Mouse (Mus musculus) brain, adult 2 months (tissue): ENCODE data around the gene Gm7544.
"Not testable (repeated sequence)": the region's sequence is repeated elsewhere in the genome, so short reads cannot be mapped to it uniquely, and the experiment has no call there.

ENCODE experiments used
- DNase-seq: peaks from one replicate; pipeline ENCODE4 v3.0.0; 2011; ENCODE audit warnings: low read depth, low spot score

Gene Gm7544

DNA sequence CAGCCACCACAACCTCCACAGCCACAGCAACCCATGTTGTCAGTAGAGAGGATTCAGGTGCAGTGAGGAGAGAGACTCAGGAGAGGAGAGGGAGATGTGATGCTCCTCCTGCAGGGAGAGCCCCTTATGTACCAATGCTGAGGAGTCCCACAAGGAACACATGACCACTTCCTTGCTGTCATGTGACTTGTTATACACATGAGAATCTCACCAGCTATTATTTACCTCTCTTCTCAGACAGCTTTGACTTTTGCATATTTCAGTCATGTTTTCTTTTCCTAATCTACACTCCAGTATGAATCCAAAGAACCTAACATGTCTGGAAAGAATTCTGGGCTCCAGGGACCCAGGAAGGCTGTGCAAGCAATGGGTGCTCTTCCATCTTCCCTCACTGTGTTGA is at the start of gene Gm7544:
Gm7544 (minus strand) TSS at position 101 of the 400 bp plus-strand sequence.
- DNase-seq, result not testable (repeated sequence)

DNA sequence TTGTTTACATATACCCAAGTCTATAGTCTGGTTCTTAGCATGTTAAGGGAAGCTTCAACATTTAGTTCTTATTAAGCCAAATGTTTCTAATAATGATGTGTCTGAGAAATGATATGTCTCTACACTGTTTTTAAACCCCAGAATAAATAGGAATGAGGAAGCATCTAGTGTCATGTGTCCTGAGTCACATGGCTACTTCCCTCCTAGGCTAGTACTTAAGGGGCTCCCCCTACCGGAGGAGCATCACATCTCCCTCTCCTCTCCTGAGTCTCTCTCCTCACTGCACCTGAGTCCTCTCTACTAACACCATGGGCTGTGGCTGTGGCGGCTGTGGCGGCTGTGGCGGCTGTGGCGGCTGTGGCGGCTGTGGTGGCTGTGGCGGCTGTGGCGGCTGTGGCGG is 44.5 kb upstream of the Gm7544 start, which contains the start of gene Gm47959:
Gm47959 (plus strand) TSS at position 243 of the 400 bp plus-strand sequence.
- not testable (repeated sequence) for DNase-seq

GRCm38 (mm10) chr1:82993947-82994346 is 38.1 kb upstream of the Gm7544 start:
- peak; percentile 42 for DNase-seq

DNA sequence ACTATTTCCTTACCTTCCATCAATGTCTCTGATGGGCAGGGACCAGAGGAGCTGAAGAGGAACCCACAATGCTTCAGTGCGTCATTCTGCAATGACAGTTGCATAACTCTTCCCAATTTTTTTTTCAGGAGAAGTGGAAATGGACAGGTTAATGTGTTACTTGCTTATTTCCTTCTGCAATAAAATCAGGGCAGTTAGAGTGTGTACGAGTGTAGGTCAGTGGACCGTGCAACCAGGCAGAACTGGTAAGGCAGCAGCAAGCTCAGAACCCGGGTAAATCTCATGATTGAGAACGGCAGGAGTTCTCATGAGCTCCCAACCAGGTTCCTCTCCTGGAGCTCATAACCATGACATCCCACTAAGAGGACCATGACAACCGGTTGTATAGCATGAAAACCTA is 36.3 kb upstream of the Gm7544 start:
- DNase-seq, result no peak

GRCm38 (mm10) chr1:82991596-82991995 is 35.8 kb upstream of the Gm7544 start:
- DNase-seq, result no peak

- no peak for DNase-seq
These were observed 35.2 kb upstream of the Gm7544 start for GRCm38 (mm10) chr1:82991062-82991461.

DNA sequence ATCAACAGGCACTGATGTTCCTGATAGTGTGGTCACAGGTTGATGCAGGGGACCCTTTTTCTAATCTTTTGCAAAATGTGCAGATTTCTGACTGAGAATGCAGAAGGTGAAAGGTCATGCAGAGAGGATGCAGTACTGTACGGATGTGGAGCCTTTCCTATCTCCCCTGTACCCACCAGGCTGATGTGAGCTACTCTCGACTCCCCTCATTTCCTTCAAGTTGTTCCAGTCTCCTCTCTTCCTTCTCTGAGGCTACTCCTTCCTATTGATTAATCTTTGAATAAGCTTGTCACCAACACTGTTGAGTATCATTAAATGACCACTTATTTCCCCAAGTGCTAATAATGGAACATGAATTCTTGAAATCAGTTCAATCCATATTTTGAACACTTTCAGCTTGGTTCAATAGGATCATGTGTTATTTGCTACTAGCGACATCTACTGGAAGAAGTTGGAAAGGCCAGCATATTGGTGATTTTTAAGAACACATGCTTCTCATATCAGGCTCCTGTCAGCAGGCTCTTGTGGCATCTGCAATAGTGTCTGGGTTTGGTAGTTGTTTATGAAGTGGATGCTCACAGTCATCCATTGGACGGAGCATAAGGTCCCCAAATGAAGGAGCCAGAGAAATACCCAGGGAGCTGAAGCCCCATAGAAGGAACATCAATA is 31.9 kb upstream of the Gm7544 start:
- peak; percentile 88 for DNase-seq

GRCm38 (mm10) chr1:82986738-82987137 is 30.9 kb upstream of the Gm7544 start:
- DNase-seq, result peak; percentile 44

- DNase-seq, result no peak
These were observed 22.0 kb upstream of the Gm7544 start for GRCm38 (mm10) chr1:82977840-82978239.

DNA sequence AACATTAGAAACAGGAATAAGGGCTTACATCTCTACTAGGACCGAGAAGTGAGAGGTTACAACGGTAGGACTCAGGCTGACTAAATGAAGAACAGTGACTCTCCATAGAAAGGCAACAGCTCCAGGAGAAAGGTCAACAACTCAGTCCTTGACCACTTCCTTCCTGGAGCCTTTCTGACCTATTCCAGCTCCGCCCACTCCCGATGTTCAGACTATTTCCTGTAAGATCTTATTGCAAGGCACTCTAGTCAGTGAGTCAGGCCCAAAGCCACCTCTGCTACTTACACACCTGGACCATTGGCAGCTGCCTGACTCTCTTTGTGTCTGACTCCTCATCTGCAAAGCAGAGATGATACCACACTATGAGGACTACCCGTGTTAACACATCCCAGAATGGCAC is 19.9 kb upstream of the Gm7544 start:
- no peak for DNase-seq

DNA sequence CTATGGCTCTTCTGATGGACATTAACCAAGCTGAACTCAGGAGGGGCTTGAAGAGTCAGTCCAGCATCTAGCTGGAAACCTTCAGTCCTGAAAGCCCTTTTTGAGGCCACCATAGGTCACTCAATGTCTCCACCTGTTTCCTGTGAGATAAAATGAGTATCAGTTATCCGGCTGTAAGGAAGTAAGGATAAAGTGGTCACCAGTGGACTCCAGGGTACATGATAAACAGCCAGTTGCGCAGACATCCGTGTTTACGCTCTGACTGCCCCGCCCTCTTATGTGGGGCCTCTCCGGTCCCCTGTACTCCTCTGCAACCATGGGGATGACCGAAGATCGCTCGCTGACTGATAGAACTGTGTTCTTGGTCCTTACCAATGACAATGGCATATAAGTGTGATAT is 18.5 kb upstream of the Gm7544 start:
- no peak for DNase-seq

DNA sequence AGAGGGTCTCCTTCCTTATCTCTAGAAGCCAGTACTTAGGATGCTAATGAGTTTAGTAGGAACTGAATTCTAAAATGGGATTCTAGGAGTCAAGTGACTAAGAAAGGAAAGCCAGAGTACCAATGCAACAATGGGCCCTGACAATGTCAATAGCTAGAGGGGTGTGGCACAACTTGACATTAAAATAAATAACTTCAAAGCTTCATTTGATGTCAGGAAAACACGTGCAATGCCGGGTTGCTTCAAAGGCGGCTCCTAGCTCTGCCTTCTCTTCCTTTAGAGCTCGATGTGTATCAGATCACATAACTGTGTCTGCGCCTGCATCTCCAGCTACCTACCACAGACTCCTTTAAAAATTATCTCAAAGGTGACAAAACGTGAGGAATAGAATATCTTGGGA is 18.1 kb upstream of the Gm7544 start:
- DNase-seq, result no peak

- no peak for DNase-seq
These were observed 17.4 kb upstream of the Gm7544 start for GRCm38 (mm10) chr1:82973244-82973643.

DNA sequence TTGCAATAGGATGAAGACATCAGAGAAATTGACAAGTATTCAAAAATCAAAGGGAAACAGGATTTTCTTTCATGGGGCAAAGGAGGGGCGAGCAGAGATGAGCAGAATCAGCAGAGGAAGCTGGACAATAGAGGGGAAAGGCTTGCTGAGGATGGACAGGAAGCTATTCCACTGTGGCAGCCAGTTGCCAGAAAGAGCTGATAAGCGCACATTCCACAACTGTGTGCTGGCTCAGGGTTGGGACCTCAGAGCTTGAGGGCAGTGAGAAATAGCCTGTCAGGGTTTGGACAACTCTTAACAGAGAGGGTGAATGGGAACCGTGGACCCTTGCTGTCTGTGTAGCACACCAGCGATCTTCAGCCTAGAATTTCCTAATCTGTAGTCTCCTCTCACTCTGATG is 16.2 kb upstream of the Gm7544 start:
- no peak for DNase-seq

- no peak for DNase-seq
These were observed 10.6 kb upstream of the Gm7544 start for GRCm38 (mm10) chr1:82966413-82966812.

DNA sequence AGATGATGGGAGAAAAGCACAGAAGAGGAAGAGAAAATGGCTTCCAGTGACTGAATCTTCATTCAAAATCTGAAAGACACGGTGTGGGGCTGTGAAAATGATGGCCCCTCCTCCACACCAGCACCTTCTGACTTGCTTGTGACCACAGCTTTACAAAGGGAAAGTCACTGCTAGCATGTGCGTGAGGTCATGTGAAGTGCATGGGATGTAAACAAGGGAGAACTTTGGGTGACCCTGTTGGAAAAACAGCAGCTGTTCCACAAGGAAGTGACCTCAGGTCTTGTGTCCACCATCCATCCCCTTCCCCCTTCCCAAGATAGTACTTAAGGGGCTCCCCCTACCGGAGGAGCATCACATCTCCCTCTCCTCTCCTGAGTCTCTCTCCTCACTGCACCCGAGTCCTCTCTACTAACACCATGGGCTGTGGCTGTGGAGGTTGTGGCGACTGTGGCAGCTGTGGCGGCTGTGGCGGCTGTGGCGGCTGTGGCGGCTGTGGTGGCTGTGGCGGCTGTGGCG is 4.1 kb upstream of the Gm7544 start, which contains the start of gene Gm47955:
Gm47955 (plus strand) TSS at position 417 of the 516 bp plus-strand sequence.
- no peak for DNase-seq

GRCm38 (mm10) chr1:82948601-82949000 is 7.2 kb downstream of the Gm7544 start:
- no peak for DNase-seq

DNA sequence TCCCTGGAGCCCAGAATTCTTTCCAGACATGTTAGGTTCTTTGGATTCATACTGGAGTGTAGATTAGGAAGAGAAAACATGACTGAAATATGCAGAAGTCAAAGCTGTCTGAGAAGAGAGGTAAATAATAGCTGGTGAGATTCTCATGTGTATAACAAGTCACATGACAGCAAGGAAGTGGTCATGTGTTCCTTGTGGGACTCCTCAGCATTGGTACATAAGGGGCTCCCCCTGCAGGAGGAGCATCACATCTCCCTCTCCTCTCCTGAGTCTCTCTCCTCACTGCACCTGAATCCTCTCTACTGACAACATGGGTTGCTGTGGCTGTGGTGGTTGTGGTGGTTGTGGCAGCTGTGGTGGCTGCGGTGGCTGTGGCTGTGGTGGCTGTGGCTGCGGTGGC is 9.8 kb downstream of the Gm7544 start:
- DNase-seq, result not testable (repeated sequence)

- not testable (repeated sequence) for DNase-seq
These were observed 12.5 kb downstream of the Gm7544 start, which contains the start of gene A030003K21Rik for GRCm38 (mm10) chr1:82943295-82943694. A030003K21Rik (minus strand) TSS chr1:82943388.

- not testable (repeated sequence) for DNase-seq
These were observed 13.3 kb downstream of the Gm7544 start for GRCm38 (mm10) chr1:82942505-82942904.

DNA sequence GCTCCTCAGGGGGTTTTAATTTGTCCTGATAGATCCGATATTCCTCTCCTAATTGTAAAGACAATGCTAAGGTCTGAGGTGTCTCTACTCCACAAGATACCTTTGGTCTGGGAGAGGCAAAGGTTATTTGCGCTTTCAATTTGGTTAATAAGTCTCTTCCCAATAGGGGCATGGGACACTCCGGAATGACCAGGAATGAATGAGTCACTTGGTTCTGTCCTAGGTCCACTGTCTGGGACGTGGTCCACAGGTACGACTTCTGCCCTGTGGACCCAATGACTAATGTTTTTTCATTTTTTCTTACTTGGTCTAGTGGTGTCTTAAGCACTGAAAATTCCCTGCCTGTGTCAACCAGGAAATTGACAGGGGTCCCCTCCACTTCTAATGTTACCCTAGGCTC is 17.1 kb downstream of the Gm7544 start:
- DNase-seq, result no peak

GRCm38 (mm10) chr1:82931326-82931725 is 24.5 kb downstream of the Gm7544 start, which contains the start of gene Gm6217:
Gm6217 (minus strand) TSS chr1:82931399.
- DNase-seq, result not testable (repeated sequence)

- not testable (repeated sequence) for DNase-seq
These were observed 25.3 kb downstream of the Gm7544 start for GRCm38 (mm10) chr1:82930558-82930957.
